Mouse (Mus musculus) embryonic facial prominence, embryonic 12.5 days (tissue): ENCODE measurements around the gene Angptl8. TPM values are rescaled to one million over a fixed set of nuclear protein-coding genes. Genes with fewer than 3 reads are reported as not detected.
A peak's percentile ranks its signal among the peaks of the same experiment; 100 is the strongest.
"Not testable (repeated sequence)": the region's sequence is repeated elsewhere in the genome, so short reads cannot be mapped to it uniquely, and the experiment has no call there.

Experiments
- ATAC-seq: fragments of 200-750 bp; cut with Nextera tagmentation; 2 replicates; pipeline ENCODE4 v1.8.0; 2017; ENCODE audit not compliant: insufficient number of reproducible peaks, insufficient read depth, low FRiP score, low TSS enrichment
- H3K27ac ChIP-seq: fragments of 300-500 bp; sonication (generic); 2 replicates; pipeline ENCODE4 v1.5.1; 2016; ENCODE audit warnings: mild to moderate bottlenecking
- H3K27me3 ChIP-seq: fragments of 300-500 bp; sonication (generic); 2 replicates; pipeline ENCODE4 v1.6.1; 2016; ENCODE audit warnings: mild to moderate bottlenecking, moderate library complexity
- H3K36me3 ChIP-seq: fragments of 300-500 bp; sonication (generic); 2 replicates; pipeline ENCODE4 v1.6.1; 2016; ENCODE audit warnings: mild to moderate bottlenecking
- H3K4me1 ChIP-seq: fragments of 300-500 bp; sonication (generic); 2 replicates; pipeline ENCODE4 v1.6.1; 2016
- H3K4me2 ChIP-seq: fragments of 300-500 bp; sonication (generic); replicated peaks from 2 replicates; pipeline ENCODE4 v1.6.1; 2016; ENCODE audit warnings: mild to moderate bottlenecking, moderate library complexity
- H3K4me3 ChIP-seq: fragments of 300-500 bp; sonication (generic); 2 replicates; pipeline ENCODE4 v1.5.1; 2016; ENCODE audit warnings: mild to moderate bottlenecking
- H3K9ac ChIP-seq: fragments of 300-500 bp; sonication (generic); 2 replicates; pipeline ENCODE4 v1.6.1; 2016; ENCODE audit warnings: mild to moderate bottlenecking, moderate library complexity
- H3K9me3 ChIP-seq: fragments of 300-500 bp; sonication (generic); 2 replicates; pipeline ENCODE4 v1.6.1; 2016; ENCODE audit warnings: mild to moderate bottlenecking, moderate library complexity
- WGBS: fragments of 180-500 bp; shearing (Covaris S2); methylation state at CpG from one replicate; pipeline ENCODE4 v1.1.7; 2016; 5-methylcytosine and 5-hydroxymethylcytosine counted together
- polyA plus RNA-seq: library from polyadenylated mRNA; unstranded; fragments of >200 nt; fragmentation: Nextera tagmentation; extraction: Ambion mirVana; gene quantifications from 2 replicates; pipeline ENCODE4 v1.2.1, GENCODE M21; 2016

Angptl8 gene
- 0.96 and 1.7 TPM in 2 replicates for polyA plus RNA-seq

DNA sequence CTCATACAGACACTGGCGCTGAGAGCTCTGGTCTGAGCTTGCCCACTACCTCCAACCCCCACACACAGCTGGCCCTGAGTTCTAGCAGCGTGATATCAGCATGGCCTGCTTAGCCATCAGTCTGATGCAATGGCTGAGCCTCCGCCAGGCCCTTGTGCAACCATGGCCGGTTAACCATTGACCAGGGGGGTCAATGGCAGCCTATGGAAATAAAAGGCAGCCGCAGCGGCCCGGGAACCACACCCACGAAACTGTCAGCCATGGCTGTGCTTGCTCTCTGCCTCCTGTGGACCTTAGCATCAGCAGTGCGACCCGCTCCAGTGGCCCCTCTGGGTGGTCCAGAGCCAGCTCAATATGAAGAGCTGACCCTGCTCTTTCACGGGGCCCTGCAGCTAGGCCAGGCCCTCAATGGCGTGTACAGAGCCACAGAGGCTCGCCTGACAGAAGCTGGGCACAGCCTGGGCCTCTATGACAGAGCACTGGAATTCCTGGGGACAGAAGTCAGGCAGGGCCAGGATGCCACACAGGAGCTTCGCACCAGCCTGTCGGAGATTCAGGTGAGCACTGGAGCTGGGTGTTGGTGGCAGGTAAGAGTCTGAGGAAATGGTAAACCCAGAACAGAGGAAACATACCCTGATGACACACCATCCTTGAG lies at the start of gene Angptl8:
Angptl8 (plus strand) TSS at position 253 of the 655 bp plus-strand sequence.
- H3K4me2 ChIP-seq = no peak within 1 kb of the TSS
- ATAC-seq = no peak
- H3K27me3 ChIP-seq = no peaks in the 10 kb centered on the region
- H3K9me3 ChIP-seq = no peaks in the 10 kb centered on the region
- H3K36me3 ChIP-seq = peaks cover 66% of the 10 kb centered on the region
- no peak within 1 kb of the TSS for H3K4me3 ChIP-seq
- H3K27ac ChIP-seq = no peak within 1 kb of the TSS
- no peaks in the 10 kb centered on the region for H3K4me1 ChIP-seq
- WGBS = 83% methylated on average over 15 of the region's 15 CpGs
- H3K9ac ChIP-seq = no peak within 1 kb of the TSS

DNA sequence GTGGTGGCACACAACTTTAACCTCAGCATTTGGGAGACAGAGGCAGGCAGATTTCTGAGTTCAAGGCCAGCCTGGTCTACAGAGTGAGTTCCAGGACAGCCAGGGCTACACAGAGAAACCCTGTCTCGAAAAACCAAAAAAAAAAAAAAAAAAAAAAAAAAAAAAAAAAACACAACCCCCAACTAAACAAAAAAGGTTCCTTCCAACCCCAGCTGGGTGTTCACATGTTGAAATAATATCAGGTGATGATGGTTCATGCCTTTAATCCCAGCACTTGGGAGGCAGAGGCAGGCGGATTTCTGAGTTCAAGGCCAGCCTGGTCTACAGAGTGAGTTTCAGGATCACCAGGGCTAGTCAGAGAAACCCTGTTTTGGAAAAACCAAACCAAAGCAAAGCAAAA lies 49.0 kb upstream of the Angptl8 start:
- H3K27me3 ChIP-seq, H3K4me1 ChIP-seq, H3K9ac ChIP-seq, H3K4me2 ChIP-seq, H3K9me3 ChIP-seq, H3K27ac ChIP-seq, H3K4me3 ChIP-seq, ATAC-seq: not testable (repeated sequence)
- 93% methylated on average over 2 of the region's 2 CpGs for WGBS
- H3K36me3 ChIP-seq = peaks cover 79% of the 10 kb centered on the region

DNA sequence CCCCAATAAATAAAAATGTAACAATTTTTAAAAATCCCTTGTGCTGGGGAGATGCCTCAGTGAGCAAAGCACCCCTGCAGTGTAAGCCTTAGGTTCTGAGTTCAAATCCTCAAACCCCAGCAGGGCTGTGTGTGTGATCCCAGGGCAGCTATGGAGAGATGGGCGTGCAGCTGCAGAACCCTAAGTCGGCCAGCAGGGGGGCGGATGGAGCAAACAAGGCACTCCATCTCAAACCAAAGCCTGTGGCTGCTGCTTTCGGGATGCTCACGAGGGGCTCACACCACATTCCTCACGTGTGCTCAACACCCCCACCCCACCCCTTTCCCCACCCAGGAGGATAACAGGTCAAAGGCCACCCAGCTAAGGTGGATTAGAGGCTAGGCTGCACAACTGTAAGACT lies 48.4 kb upstream of the Angptl8 start:
- Histone ChIP-seq H3K9me3 (no peaks in the 10 kb centered on the region), H3K27me3 (no peaks in the 10 kb centered on the region), H3K36me3 (peaks cover 79% of the 10 kb centered on the region), H3K4me1 (peaks cover 3% of the 10 kb centered on the region), H3K4me3 (no peak overlapping the region), H3K4me2 (no peak overlapping the region), H3K27ac (no peak overlapping the region), H3K9ac (no peak overlapping the region)
- no peak for ATAC-seq
- WGBS = 19% methylated on average over 6 of the region's 6 CpGs

DNA sequence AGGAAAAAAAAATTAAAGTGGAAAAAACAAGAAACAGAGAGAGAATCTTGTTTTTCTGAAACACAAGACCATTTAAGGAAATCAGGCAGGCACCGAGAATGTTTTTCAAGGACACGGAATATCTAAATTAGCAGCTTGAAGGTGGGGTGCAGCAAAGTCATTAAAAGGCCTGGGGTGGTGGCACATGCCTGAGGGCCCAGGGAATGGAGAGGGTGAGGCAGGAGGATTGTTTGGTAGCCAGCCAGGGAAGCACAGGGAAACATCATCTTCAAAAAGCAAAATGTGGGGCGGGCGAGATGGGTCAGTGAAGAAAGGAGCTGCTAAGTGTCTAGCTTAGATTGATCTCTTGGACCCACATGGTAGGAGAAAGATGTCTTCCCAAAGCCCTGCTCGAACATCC lies 47.7 kb upstream of the Angptl8 start:
- WGBS = 75% methylated on average over 5 of the region's 5 CpGs
- H3K27me3 ChIP-seq = no peaks in the 10 kb centered on the region
- no peak overlapping the region for H3K4me2 ChIP-seq
- no peaks in the 10 kb centered on the region for H3K9me3 ChIP-seq
- H3K36me3 ChIP-seq = peaks cover 80% of the 10 kb centered on the region
- H3K4me1 ChIP-seq = peaks cover 6% of the 10 kb centered on the region; the same call in 1 of the 2 replicates
- no peak overlapping the region for H3K4me3 ChIP-seq
- no peak for ATAC-seq
- H3K9ac ChIP-seq = no peak overlapping the region
- H3K27ac ChIP-seq = no peak overlapping the region

DNA sequence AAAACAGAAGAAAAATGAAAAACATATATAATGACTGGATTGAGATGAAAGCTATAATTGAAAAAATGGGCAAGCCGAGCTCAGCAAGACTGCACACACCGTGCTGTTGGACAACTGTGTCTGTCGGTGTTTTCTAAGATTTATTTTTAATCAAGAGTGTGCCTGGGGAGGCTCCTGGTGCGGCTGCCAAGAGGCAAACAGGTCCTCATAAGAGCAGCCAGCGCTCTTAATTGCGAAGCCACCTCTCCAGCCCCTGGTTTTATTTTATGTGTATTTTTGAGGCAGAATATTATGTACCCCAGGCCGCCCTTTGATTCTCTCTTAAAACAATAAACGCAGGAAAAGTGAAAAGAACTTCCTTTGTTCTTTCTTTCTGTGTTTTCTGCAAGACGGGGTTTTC lies 47.1 kb upstream of the Angptl8 start:
- ATAC-seq = no peak
- Histone ChIP-seq H3K27ac (no peak overlapping the region), H3K27me3 (no peaks in the 10 kb centered on the region), H3K4me3 (no peak overlapping the region), H3K4me2 (no peak overlapping the region), H3K36me3 (peaks cover 81% of the 10 kb centered on the region), H3K9ac (no peak overlapping the region), H3K4me1 (peaks cover 6% of the 10 kb centered on the region; the same call in 1 of the 2 replicates), H3K9me3 (no peaks in the 10 kb centered on the region)
- 80% methylated on average over 9 of the region's 9 CpGs for WGBS

DNA sequence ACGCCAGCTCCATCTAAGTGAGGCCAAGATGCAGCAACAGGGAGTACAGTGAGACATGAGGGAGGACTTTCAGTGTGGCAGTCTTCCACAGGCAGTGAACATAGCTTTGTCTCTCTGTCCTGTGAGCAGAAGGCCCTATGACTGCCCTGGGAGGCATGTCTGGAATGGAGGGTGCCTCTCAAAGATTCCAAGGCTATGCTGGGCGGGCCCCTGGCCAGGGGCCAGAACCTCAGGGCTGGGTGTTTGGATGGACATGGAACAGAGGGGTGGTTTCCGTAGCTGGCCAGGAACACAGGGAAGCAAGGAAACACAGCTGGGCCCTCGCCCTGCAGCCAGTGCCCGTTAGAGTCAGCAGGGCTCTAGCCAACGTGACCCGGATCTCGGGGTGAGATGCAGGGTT lies 43.4 kb upstream of the Angptl8 start:
- Histone ChIP-seq H3K27me3 (no peaks in the 10 kb centered on the region), H3K9ac (no peak overlapping the region; the same call in 1 of the 2 replicates), H3K4me3 (no peak overlapping the region), H3K27ac (no peak overlapping the region), H3K4me2 (no peak overlapping the region), H3K36me3 (peaks cover 78% of the 10 kb centered on the region), H3K9me3 (no peaks in the 10 kb centered on the region), H3K4me1 (peaks cover 22% of the 10 kb centered on the region)
- ATAC-seq = no peak
- WGBS = 87% methylated on average over 8 of the region's 8 CpGs

DNA sequence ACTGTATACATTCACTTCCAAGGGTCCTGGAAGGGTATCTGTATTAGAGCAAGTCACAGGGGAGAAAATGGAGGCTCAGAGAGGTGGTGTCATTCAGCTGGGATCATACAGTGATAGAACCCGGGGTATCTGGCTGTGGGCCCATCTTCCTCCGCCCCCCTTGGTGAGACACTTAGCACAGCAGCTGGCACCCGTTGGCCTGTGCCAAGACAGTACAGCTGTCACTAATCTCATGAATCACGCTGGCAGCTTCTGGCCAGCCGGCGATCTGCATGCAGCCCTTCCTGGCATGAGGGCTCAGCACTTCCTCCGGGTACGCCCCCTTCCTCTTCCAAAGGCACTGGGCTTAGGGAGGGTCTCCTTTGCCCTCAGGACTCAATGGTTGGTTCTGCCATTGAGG lies 42.7 kb upstream of the Angptl8 start:
- H3K4me1 ChIP-seq = peaks cover 30% of the 10 kb centered on the region
- H3K9ac ChIP-seq = no peak overlapping the region
- no peak overlapping the region for H3K4me3 ChIP-seq
- H3K27me3 ChIP-seq = no peaks in the 10 kb centered on the region
- WGBS = 83% methylated on average over 8 of the region's 8 CpGs
- peaks cover 72% of the 10 kb centered on the region for H3K36me3 ChIP-seq
- 0 out of 2 replicates have a peak overlapping the region, but pooled peaks have one; percentile 0 for H3K4me2 ChIP-seq
- H3K27ac ChIP-seq = no peak overlapping the region
- no peak for ATAC-seq
- H3K9me3 ChIP-seq = no peaks in the 10 kb centered on the region

DNA sequence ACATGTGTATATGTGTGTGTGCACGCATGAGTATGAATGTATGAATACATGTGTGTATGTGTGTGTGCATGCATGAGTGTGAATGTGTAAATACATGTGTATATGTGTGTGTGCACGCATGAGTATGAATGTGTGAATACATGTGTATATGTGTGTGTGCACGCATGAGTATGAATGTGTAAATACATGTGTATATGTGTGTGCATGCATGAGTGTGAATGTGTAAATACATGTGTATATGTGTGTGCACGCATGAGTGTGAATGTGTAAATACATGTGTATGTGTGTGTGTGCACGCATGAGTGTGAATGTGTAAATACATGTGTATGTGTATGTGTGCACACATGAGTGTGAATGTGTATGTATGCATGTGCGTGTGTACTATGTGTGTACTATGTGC lies 41.8 kb upstream of the Angptl8 start:
- not testable (repeated sequence) for H3K9ac ChIP-seq, H3K27me3 ChIP-seq, H3K27ac ChIP-seq, ATAC-seq, H3K9me3 ChIP-seq, H3K4me2 ChIP-seq, H3K4me3 ChIP-seq
- Histone ChIP-seq H3K4me1 (peaks cover 30% of the 10 kb centered on the region), H3K36me3 (peaks cover 68% of the 10 kb centered on the region)
- 95% methylated on average over 6 of the region's 6 CpGs for WGBS

DNA sequence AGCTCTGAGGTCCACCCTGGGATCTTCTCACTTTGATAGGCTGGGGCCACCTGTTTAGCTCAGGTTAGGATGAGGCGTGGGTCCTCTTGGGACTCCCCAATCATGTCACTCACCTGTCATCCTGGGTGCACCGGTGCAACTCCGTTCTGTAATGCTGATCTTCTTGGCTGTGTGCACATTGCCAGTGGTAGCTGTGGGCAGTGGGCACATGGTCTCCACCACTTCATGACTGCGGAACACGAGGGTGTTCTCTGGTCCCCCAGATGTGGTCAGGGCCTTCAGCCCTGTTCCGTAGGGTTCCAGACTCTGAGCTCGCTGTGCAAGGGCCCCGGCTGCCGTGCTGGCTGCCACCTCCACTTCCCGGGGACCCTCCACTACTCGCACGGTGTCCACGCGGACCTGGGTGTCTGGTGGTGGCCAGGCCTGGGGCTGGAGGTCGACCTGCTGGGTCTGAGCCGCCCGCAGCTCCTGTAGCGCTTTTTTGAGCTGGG lies 40.9 kb upstream of the Angptl8 start:
- Histone ChIP-seq H3K36me3 (peaks cover 61% of the 10 kb centered on the region), H3K27ac (no peak overlapping the region), H3K4me1 (peaks cover 30% of the 10 kb centered on the region), H3K4me3 (no peak overlapping the region), H3K9me3 (no peaks in the 10 kb centered on the region), H3K4me2 (no peak overlapping the region), H3K9ac (no peak overlapping the region), H3K27me3 (no peaks in the 10 kb centered on the region)
- ATAC-seq = no peak
- WGBS = 96% methylated on average over 18 of the region's 18 CpGs

DNA sequence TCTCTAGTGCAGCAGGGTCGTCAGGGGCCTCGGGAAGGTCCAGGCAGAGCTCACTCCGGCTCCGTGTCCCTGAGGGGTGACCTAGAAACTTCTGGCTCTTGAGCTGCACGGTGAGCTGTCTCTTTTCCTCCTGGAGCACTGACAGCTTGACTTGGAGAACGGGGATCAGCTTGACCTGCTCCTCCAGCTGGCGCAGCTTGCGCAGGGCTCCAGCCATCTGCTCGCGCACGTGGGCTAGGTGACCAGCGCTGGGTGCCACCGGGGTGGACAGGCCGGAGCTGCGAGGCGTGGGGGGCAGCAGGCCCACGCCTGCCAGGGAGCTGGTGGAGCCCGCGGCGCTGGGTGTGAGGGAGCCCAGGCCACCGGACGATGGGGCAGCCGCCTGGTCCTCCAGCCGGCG lies 40.4 kb upstream of the Angptl8 start:
- H3K9ac ChIP-seq = no peak overlapping the region
- H3K36me3 ChIP-seq = peaks cover 56% of the 10 kb centered on the region
- H3K27me3 ChIP-seq = no peaks in the 10 kb centered on the region
- ATAC-seq = no peak
- WGBS = 97% methylated on average over 25 of the region's 25 CpGs
- H3K4me2 ChIP-seq = no peak overlapping the region
- H3K4me3 ChIP-seq = no peak overlapping the region
- H3K27ac ChIP-seq = no peak overlapping the region
- peaks cover 30% of the 10 kb centered on the region for H3K4me1 ChIP-seq
- no peaks in the 10 kb centered on the region for H3K9me3 ChIP-seq

DNA sequence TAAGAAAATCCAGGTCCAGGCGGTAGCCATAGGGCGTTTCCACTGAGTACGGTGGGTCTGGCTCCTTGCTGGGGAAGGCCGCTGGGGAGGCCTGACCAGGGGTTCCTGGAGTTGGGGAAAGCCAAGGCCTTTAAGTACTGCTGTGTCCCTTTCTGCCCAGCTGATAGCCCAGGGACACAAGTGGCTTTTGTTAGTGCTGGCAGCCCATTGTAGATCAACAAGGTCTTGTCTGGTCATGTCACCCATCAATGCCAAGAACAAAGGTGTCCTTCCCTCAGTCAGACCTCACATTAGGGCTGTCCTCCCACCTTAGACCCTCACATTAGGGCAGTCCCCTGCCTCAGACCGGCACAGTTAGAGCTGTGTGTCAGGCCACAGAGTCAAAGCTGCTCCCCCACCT lies 39.7 kb upstream of the Angptl8 start:
- ATAC-seq = no peak
- no peaks in the 10 kb centered on the region for H3K9me3 ChIP-seq
- no peaks in the 10 kb centered on the region for H3K27me3 ChIP-seq
- H3K4me3 ChIP-seq = peak overlapping the region; percentile 66; the same call in 1 of the 2 replicates
- peak overlapping the region; percentile 93; the same call in 1 of the 2 replicates for H3K27ac ChIP-seq
- 67% methylated on average over 5 of the region's 5 CpGs for WGBS
- H3K36me3 ChIP-seq = peaks cover 49% of the 10 kb centered on the region
- no peak overlapping the region for H3K9ac ChIP-seq
- H3K4me1 ChIP-seq = peaks cover 30% of the 10 kb centered on the region
- H3K4me2 ChIP-seq = peak overlapping the region; percentile 70

DNA sequence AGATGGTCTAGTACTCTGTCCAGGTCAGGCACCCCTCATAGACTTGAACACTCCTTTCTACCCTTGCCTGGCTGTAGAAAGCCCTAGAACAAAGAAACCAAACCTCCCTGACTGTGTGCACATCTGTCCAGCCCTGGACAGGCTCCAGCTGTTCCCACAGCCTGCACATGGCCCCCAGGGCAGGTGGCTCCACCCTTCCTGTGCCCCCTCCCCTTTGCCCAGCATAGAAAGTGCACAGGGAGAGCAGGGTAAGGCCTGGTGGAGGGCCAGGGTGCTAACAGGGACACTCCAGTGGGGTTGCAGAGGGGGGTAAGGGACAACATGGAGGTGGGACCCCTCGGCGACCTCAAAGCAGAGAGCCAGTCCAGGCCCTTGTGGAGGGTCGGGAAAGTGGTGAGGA lies 39.1 kb upstream of the Angptl8 start:
- H3K9me3 ChIP-seq = no peaks in the 10 kb centered on the region
- peak overlapping the region; percentile 93 for H3K27ac ChIP-seq
- peaks cover 30% of the 10 kb centered on the region for H3K4me1 ChIP-seq
- H3K27me3 ChIP-seq = no peaks in the 10 kb centered on the region
- WGBS = 27% methylated on average over 3 of the region's 3 CpGs
- peaks cover 49% of the 10 kb centered on the region for H3K36me3 ChIP-seq
- peak overlapping the region; percentile 41; the same call in 1 of the 2 replicates for H3K9ac ChIP-seq
- peak overlapping the region; percentile 66 for H3K4me3 ChIP-seq
- ATAC-seq = peak; percentile 39; the same call in 1 of the 2 replicates
- peak overlapping the region; percentile 70 for H3K4me2 ChIP-seq
